Comparison of ENCODE assay signal across 8 mouse cellular contexts in genomic region chr1:180763828-180764227, GRCm38 (mm10). TPM values are rescaled to one million over a fixed set of nuclear protein-coding genes. Genes with fewer than 3 reads are reported as not detected.
DNase-seq lines count a peak whose midpoint lies in the region; ATAC-seq and TF ChIP-seq lines count a peak whose summit lies in the region.

No protein-coding gene starts in this region.

- no peaks in the 10 kb centered on the region for H3K9me3 ChIP-seq in hindbrain, embryonic 15.5 days

- H3K36me3 ChIP-seq in hindbrain, embryonic 15.5 days = no peaks in the 10 kb centered on the region

- peaks cover 25% of the 10 kb centered on the region for H3K4me1 ChIP-seq in hindbrain, embryonic 15.5 days (replicated peaks)

- H3K27me3 ChIP-seq in Patski = no peaks in the 10 kb centered on the region
- no peaks in the 10 kb centered on the region for H3K27me3 ChIP-seq in hindbrain, embryonic 15.5 days

- POLR2A ChIA-PET in Patski (lab: Charles Lee) = no interaction called here

- ATAC-seq in Patski = peak; percentile 55
- peak; percentile 85 for ATAC-seq in hindbrain, embryonic 15.5 days (ENCODE audit: low FRiP score, low read depth)

- under 1% methylated on average over 11 of the region's 11 CpGs for WGBS in hindbrain, embryonic 15.5 days

- H3K4me2 ChIP-seq in hindbrain, embryonic 15.5 days = peak overlapping the region; percentile 72

- H3K4me3 ChIP-seq in hindbrain, embryonic 15.5 days = peak overlapping the region; percentile 38

- TF ChIP-seq CTCF in Patski (IDR thresholded peaks at IDR 0.05) = no peak

- CTCF ChIA-PET in Patski (lab: Charles Lee) = interaction anchor here (0.7 to 2.3 kb wide), 3 partner anchors 40 to 305 kb away, joined by 3 to 17 read pairs (median 7); no protein-coding TSS in a partner anchor

- H3K9ac ChIP-seq in hindbrain, embryonic 15.5 days = peak overlapping the region; percentile 33

- in situ Hi-C loops in Patski (cut with MboI; ENCODE audit: low pct_unique_long_range_greater_than_20kb) = no loop called here

- H3K27ac ChIP-seq in hindbrain, embryonic 15.5 days (replicated peaks) = 0 out of 2 replicates have a peak overlapping the region, but pooled peaks have one; percentile 2

- DNase-seq in Patski (ENCODE audit: low read depth, low spot score) = no peak
- peak; percentile 92 to 94 for DNase-seq in cerebellum, postnatal 14 days
- peak; percentile 79 to 91 for DNase-seq in frontal cortex, postnatal 36 days (ENCODE audit: low spot score in 2 of 2)
- peak; percentile 72 for DNase-seq in left cerebral cortex, adult 11 months (ENCODE audit: low spot score)
- peak; percentile 93 for DNase-seq in lung, postnatal 36 days
- peak; percentile 91 for DNase-seq in retina, postnatal 1 day
- DNase-seq in thymus, postnatal 4 days = peak; percentile 86

RNA-seq across cellular contexts. Expression of gene Acbd3, which starts 38.0 kb away (rescaled TPM):
- 53.4 TPM for polyA plus RNA-seq in Patski (2021)
- polyA plus RNA-seq in hindbrain, embryonic 15.5 days (2015; fragmentation: Nextera tagmentation; extraction: Ambion mirVana) = 22.9 and 23.0 TPM in 2 replicates

RNA-seq across cellular contexts. Expression of gene H3f3a, which starts 49.9 kb away (rescaled TPM):
- 683 TPM for polyA plus RNA-seq in Patski (2021)
- 2,665 and 2,688 TPM in 2 replicates for polyA plus RNA-seq in hindbrain, embryonic 15.5 days (2015; fragmentation: Nextera tagmentation; extraction: Ambion mirVana)
